Mouse (Mus musculus) stomach, embryonic 15.5 days (tissue): ENCODE measurements around the gene Ccr1l1. TPM values are rescaled to one million over a fixed set of nuclear protein-coding genes. Genes with fewer than 3 reads are reported as not detected.

Experiments used
- ATAC-seq: fragments of 200-750 bp; cut with Nextera tagmentation; 2 replicates; pipeline ENCODE4 v1.8.0; 2017; ENCODE audit warnings: low read depth, moderate number of reproducible peaks, moderate TSS enrichment; ENCODE audit not compliant: insufficient read depth, low FRiP score
- H3K27ac ChIP-seq: fragments of 300-500 bp; sonication (generic); 2 replicates; pipeline ENCODE4 v1.5.1; 2015; ENCODE audit warnings: mild to moderate bottlenecking, inconsistent platforms
- H3K27me3 ChIP-seq: fragments of 300-500 bp; sonication (generic); replicated peaks from 2 replicates; pipeline ENCODE4 v1.6.1; 2015; ENCODE audit warnings: inconsistent platforms
- H3K36me3 ChIP-seq: fragments of 300-500 bp; sonication (generic); 2 replicates; pipeline ENCODE4 v1.6.1; 2015; ENCODE audit warnings: inconsistent platforms
- H3K4me1 ChIP-seq: fragments of 300-500 bp; sonication (generic); 2 replicates; pipeline ENCODE4 v1.6.1; 2015; ENCODE audit warnings: inconsistent platforms
- H3K4me2 ChIP-seq: fragments of 300-500 bp; sonication (generic); 2 replicates; pipeline ENCODE4 v1.6.1; 2015; ENCODE audit warnings: mild to moderate bottlenecking, inconsistent platforms
- H3K4me3 ChIP-seq: fragments of 300-500 bp; sonication (generic); replicated peaks from 2 replicates; pipeline ENCODE4 v1.5.1; 2015; ENCODE audit warnings: inconsistent platforms
- H3K9ac ChIP-seq: fragments of 300-500 bp; sonication (generic); 2 replicates; pipeline ENCODE4 v1.6.1; 2015; ENCODE audit warnings: inconsistent platforms
- H3K9me3 ChIP-seq: fragments of 300-500 bp; sonication (generic); 2 replicates; pipeline ENCODE4 v1.6.1; 2016; ENCODE audit warnings: inconsistent platforms
- WGBS: fragments of 180-500 bp; shearing (Covaris S2); methylation state at CpG from one replicate; pipeline ENCODE4 v1.1.7; 2015; 5-methylcytosine and 5-hydroxymethylcytosine counted together
- polyA plus RNA-seq: library from polyadenylated mRNA; unstranded; fragments of >200 nt; fragmentation: Nextera tagmentation; extraction: Ambion mirVana; gene quantifications from 2 replicates; pipeline ENCODE4 v1.2.1, GENCODE M21; 2015

Gene Ccr1l1
- not detected in 2 replicates for polyA plus RNA-seq

GRCm38 (mm10) chr9:123978308-123978707 lies at the start of gene Ccr1l1:
Ccr1l1 (minus strand) TSS chr9:123978408.
- no peaks in the 10 kb centered on the region for H3K9me3 ChIP-seq
- H3K27ac ChIP-seq = no peak within 1 kb of the TSS
- H3K4me2 ChIP-seq = no peak within 1 kb of the TSS
- ATAC-seq = no peak
- H3K4me1 ChIP-seq = no peaks in the 10 kb centered on the region
- H3K27me3 ChIP-seq = no peaks in the 10 kb centered on the region
- H3K9ac ChIP-seq = no peak within 1 kb of the TSS
- no peak within 1 kb of the TSS for H3K4me3 ChIP-seq
- H3K36me3 ChIP-seq = no peaks in the 10 kb centered on the region
- 51% methylated on average over 1 of the region's 1 CpGs for WGBS

DNA sequence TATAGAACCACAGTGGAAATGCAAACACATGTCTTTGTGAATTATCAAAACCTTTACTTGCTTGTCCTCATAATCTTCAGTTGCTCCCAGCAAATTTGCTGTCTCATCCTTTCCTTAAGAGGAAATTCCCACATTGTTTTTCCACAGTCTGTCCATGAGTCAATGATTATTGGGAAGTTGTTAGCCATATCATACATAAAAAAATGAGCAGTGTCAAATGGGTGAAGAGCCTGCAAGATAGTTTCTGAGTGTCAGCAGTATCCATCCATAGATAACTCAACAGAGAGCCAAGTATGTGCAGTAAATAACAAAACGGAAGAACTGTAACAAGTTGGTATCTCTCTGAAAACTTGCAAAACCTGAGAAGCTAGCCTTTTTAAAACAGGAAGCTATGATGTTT lies 43.5 kb upstream of the Ccr1l1 start, which contains the start of gene Ccr3:
TSS of gene Ccr3 (plus strand) at position 301 of the 400 bp plus-strand sequence.
- H3K27me3 ChIP-seq = no peaks in the 10 kb centered on the region
- ATAC-seq = no peak
- no peaks in the 10 kb centered on the region for H3K4me1 ChIP-seq
- H3K9me3 ChIP-seq = no peaks in the 10 kb centered on the region
- H3K4me3 ChIP-seq = no peak within 1 kb of the TSS
- WGBS = 92% methylated on average over 1 of the region's 1 CpGs
- H3K9ac ChIP-seq = no peak within 1 kb of the TSS
- no peak within 1 kb of the TSS for H3K4me2 ChIP-seq
- no peak within 1 kb of the TSS for H3K27ac ChIP-seq
- no peaks in the 10 kb centered on the region for H3K36me3 ChIP-seq

DNA sequence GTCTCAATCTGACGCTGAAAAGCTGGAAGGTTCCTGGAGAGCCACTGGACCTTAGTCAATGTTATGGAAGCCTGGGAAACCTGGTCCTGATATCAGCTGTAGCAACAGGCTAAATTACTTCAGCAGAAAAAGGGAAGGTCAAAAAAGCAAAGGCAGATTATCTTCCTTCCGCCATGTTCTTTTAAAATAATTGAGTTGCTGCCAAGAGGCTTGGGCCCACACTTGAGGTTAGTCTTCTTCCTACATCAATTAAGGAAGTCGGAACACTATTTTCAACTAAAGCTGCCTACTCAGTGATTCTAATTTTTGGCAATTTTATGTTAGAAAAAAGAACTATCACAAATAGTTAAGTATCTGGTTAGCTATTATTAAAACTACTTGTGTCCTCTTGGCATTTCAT lies 41.7 kb upstream of the Ccr1l1 start:
- no peak for ATAC-seq
- WGBS = 87% methylated on average over 3 of the region's 3 CpGs

GRCm38 (mm10) chr9:124016048-124016447 lies 37.8 kb upstream of the Ccr1l1 start:
- WGBS = 60% methylated on average over 2 of the region's 2 CpGs
- H3K36me3 ChIP-seq = no peaks in the 10 kb centered on the region
- ATAC-seq = no peak

More for the DNA sequence above, 41.7 kb upstream of the Ccr1l1 start:
- no peaks in the 10 kb centered on the region for H3K9me3 ChIP-seq
- H3K27me3 ChIP-seq = no peaks in the 10 kb centered on the region
- no peaks in the 10 kb centered on the region for H3K4me1 ChIP-seq
- H3K9ac ChIP-seq = no peak overlapping the region
- H3K36me3 ChIP-seq = no peaks in the 10 kb centered on the region
- H3K4me3 ChIP-seq = no peak overlapping the region
- no peak overlapping the region for H3K27ac ChIP-seq
- no peak overlapping the region for H3K4me2 ChIP-seq

GRCm38 (mm10) chr9:124014985-124015652 lies 36.9 kb upstream of the Ccr1l1 start:
- Histone ChIP-seq H3K27me3 (no peaks in the 10 kb centered on the region), H3K36me3 (no peaks in the 10 kb centered on the region), H3K4me3 (no peak overlapping the region), H3K9ac (no peak overlapping the region), H3K27ac (no peak overlapping the region), H3K4me2 (no peak overlapping the region), H3K4me1 (no peaks in the 10 kb centered on the region), H3K9me3 (no peaks in the 10 kb centered on the region)
- ATAC-seq = no peak
- 80% methylated on average over 2 of the region's 2 CpGs for WGBS

More at GRCm38 (mm10) chr9:124016048-124016447, 37.8 kb upstream of the Ccr1l1 start:
- H3K4me1 ChIP-seq = no peaks in the 10 kb centered on the region
- no peak overlapping the region for H3K27ac ChIP-seq
- H3K27me3 ChIP-seq = no peaks in the 10 kb centered on the region
- no peak overlapping the region for H3K4me2 ChIP-seq
- H3K4me3 ChIP-seq = no peak overlapping the region
- no peak overlapping the region for H3K9ac ChIP-seq
- no peaks in the 10 kb centered on the region for H3K9me3 ChIP-seq

DNA sequence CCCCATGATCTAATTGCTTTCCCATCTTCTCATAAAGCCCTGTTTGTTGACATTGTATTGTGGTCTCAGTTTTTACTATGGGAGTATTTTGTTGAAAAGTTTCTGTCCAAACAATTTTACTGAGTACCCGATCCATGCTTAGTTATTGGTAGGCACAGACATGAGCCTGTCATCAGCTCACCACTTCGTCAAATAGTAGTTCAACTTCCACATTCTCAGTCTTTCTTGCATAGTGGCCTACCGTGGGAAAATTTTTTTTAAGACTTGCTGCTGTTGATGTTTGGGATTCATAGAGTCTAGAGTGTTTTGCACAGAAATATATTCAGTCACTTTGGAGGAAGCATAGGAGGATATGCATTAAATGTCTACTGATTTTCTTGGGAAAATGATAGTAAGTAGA lies 35.1 kb upstream of the Ccr1l1 start:
- no peaks in the 10 kb centered on the region for H3K4me1 ChIP-seq
- H3K27me3 ChIP-seq = no peaks in the 10 kb centered on the region
- no peak overlapping the region for H3K4me3 ChIP-seq
- no peak for ATAC-seq
- no peak overlapping the region for H3K4me2 ChIP-seq
- no peak overlapping the region for H3K9ac ChIP-seq
- 82% methylated on average over 3 of the region's 3 CpGs for WGBS
- H3K36me3 ChIP-seq = no peaks in the 10 kb centered on the region
- H3K27ac ChIP-seq = no peak overlapping the region
- H3K9me3 ChIP-seq = no peaks in the 10 kb centered on the region

DNA sequence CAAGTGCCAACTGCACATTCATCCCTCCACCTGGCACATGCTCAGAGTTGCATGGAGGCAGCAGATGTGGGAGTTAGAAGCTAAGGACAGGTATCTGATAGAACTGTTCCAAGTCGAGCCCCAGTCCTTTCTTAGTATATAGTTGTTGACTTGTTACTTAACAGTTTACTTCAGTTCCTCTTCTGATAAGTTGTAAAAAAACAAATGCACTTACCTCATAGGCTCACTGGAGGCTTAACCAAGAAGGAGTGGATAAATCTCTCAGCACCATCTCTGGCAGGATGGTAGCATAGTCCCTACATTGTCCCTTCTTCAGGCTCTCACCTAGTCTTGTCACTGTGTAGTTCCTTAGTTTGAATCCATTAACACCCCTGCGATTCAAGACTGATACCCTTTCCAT lies 34.5 kb upstream of the Ccr1l1 start:
- Histone ChIP-seq H3K27ac (no peak overlapping the region), H3K4me2 (no peak overlapping the region), H3K4me1 (no peaks in the 10 kb centered on the region), H3K36me3 (no peaks in the 10 kb centered on the region), H3K4me3 (no peak overlapping the region), H3K9me3 (no peaks in the 10 kb centered on the region), H3K9ac (no peak overlapping the region), H3K27me3 (no peaks in the 10 kb centered on the region)
- ATAC-seq = no peak
- 63% methylated on average over 2 of the region's 2 CpGs for WGBS

- H3K4me2 ChIP-seq = no peak overlapping the region
- no peaks in the 10 kb centered on the region for H3K4me1 ChIP-seq
- no peak overlapping the region for H3K4me3 ChIP-seq
- H3K27me3 ChIP-seq = no peaks in the 10 kb centered on the region
- no peak for ATAC-seq
- H3K9me3 ChIP-seq = no peaks in the 10 kb centered on the region
- H3K36me3 ChIP-seq = no peaks in the 10 kb centered on the region
- H3K9ac ChIP-seq = no peak overlapping the region
- H3K27ac ChIP-seq = no peak overlapping the region
- WGBS = 80% methylated on average over 2 of the region's 2 CpGs
These were observed 21.6 kb upstream of the Ccr1l1 start for GRCm38 (mm10) chr9:123999784-124000183.

DNA sequence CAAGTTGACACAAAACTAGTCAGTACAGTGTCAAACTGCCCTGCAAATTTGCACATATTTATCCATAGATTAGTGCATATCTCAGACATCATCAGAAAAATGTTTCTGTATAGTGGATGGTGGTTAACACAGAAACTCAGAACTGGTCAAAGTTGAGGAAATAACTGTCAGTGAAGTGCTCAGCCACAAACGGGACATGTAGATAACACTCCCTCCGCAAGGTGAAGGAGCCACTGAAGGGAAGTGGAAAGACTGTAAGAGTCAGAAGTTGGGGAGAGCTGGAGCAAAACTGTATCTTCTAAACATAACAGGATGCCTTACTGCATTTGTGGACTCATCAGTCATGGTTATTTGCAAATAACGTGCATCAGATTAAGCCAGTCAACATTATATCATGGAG lies 19.5 kb upstream of the Ccr1l1 start:
- H3K9me3 ChIP-seq = no peaks in the 10 kb centered on the region
- WGBS = 67% methylated on average over 3 of the region's 3 CpGs
- H3K4me2 ChIP-seq = no peak overlapping the region
- no peak overlapping the region for H3K27ac ChIP-seq
- H3K4me1 ChIP-seq = no peaks in the 10 kb centered on the region
- ATAC-seq = no peak
- no peaks in the 10 kb centered on the region for H3K36me3 ChIP-seq
- H3K27me3 ChIP-seq = no peaks in the 10 kb centered on the region
- no peak overlapping the region for H3K4me3 ChIP-seq
- H3K9ac ChIP-seq = no peak overlapping the region

DNA sequence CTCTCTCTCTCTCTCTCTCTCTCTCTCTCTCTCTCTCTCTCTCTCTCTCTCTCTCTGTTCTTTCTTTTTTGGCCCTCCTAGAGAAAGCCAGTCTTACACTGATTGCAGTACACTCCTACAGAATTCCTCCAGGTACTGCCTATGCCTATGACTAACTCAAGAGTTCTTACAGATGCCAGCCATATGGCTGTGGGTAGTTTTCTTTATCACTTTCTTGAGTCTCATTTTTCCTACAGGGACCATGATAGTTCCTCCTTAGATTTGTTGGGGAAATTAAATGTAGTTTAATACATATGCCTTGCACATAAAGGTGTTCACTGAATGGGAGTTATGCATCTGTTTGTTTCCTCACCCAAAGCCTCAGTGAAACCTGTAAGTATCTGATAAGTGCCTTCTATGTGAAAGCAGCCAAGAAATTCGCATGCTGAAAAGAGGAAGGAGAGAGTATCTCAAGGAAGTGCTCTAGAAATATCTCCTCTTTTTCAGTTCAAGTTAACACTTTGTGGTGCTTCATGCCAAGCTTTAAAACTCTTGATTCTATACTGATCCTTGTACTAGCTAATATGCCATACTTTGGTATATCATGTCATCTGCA lies 13.2 kb upstream of the Ccr1l1 start:
- ATAC-seq = no peak
- 58% methylated on average over 1 of the region's 1 CpGs for WGBS
- no peaks in the 10 kb centered on the region for H3K36me3 ChIP-seq
- H3K27me3 ChIP-seq = no peaks in the 10 kb centered on the region
- no peaks in the 10 kb centered on the region for H3K4me1 ChIP-seq
- H3K4me3 ChIP-seq = no peak overlapping the region
- no peak overlapping the region for H3K27ac ChIP-seq
- H3K9ac ChIP-seq = no peak overlapping the region
- H3K4me2 ChIP-seq = no peak overlapping the region
- no peaks in the 10 kb centered on the region for H3K9me3 ChIP-seq

DNA sequence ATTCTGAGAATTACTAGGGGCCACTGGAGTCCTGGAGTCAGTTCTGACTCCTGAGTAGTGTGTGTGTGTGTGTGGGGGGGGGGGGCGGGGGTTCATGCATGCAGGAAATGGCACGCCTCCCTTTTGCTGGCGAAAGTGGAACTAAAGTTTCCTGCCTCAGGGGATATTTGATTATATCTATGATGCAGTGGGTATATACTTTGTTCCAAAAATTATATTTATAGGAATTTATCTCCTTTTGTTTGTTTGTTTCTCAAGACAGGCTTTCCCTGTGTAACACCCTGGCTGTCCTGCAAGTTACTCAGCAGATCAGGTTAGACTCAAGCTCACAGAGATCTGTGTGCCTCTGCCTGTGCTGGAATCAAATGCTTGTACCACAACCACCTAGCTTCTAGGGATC lies 11.5 kb upstream of the Ccr1l1 start:
- Histone ChIP-seq H3K4me1 (no peaks in the 10 kb centered on the region), H3K27me3 (no peaks in the 10 kb centered on the region), H3K36me3 (no peaks in the 10 kb centered on the region), H3K4me2 (no peak overlapping the region), H3K4me3 (no peak overlapping the region), H3K9ac (no peak overlapping the region), H3K27ac (no peak overlapping the region), H3K9me3 (no peaks in the 10 kb centered on the region)
- no peak for ATAC-seq
- 63% methylated on average over 3 of the region's 3 CpGs for WGBS

DNA sequence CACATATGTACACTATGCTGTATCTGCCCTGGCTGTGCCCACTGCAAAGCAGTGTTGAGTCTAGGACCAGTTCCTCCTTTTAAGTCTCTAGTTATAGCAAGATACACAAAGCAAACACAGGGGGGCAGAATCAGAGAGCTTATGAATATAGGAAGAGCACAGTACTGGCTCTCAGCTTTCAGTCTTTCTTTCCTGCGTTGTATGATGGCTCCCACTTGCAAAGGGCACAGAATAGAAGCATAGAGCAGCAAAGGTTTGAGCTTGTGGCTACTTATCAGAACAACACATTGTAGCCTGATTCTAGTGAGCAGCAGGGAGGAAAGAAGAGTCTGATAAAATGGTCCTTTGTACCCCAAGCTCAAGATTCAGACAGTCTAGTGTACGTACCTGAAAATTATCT lies 8.0 kb upstream of the Ccr1l1 start:
- Histone ChIP-seq H3K4me3 (no peak overlapping the region), H3K4me2 (no peak overlapping the region), H3K36me3 (no peaks in the 10 kb centered on the region), H3K9ac (no peak overlapping the region), H3K9me3 (no peaks in the 10 kb centered on the region), H3K4me1 (no peaks in the 10 kb centered on the region), H3K27me3 (no peaks in the 10 kb centered on the region), H3K27ac (no peak overlapping the region)
- 71% methylated on average over 2 of the region's 2 CpGs for WGBS
- no peak for ATAC-seq
